Mouse (Mus musculus) limb, embryonic 15.5 days (tissue): ENCODE measurements at regions not wholly inside any gene's neighbourhood (a gene's known extent, or its start where the extent isn't known, plus 50 kb on each side); places are given as distances from the start of the nearest gene placed in this dataset.

Experiments
- ATAC-seq: fragments of 200-750 bp; cut with Nextera tagmentation; 2 replicates; pipeline ENCODE4 v1.8.0; 2017; ENCODE audit warnings: low read depth, moderate TSS enrichment; ENCODE audit not compliant: insufficient number of reproducible peaks, low FRiP score, low TSS enrichment
- H3K27ac ChIP-seq: fragments of 300-500 bp; sonication (generic); 2 replicates; pipeline ENCODE4 v1.5.1; 2015; ENCODE audit warnings: moderate library complexity, mild to moderate bottlenecking, inconsistent platforms
- H3K27me3 ChIP-seq: fragments of 300-500 bp; sonication (generic); 2 replicates; pipeline ENCODE4 v1.6.1; 2015; ENCODE audit warnings: inconsistent platforms
- H3K36me3 ChIP-seq: fragments of 300-500 bp; sonication (generic); 2 replicates; pipeline ENCODE4 v1.6.1; 2015; ENCODE audit warnings: inconsistent platforms
- H3K4me1 ChIP-seq: fragments of 300-500 bp; sonication (generic); 2 replicates; pipeline ENCODE4 v1.6.1; 2015; ENCODE audit warnings: inconsistent platforms
- H3K4me2 ChIP-seq: fragments of 300-500 bp; sonication (generic); 2 replicates; pipeline ENCODE4 v1.6.1; 2015; ENCODE audit warnings: mild to moderate bottlenecking, inconsistent platforms
- H3K4me3 ChIP-seq: fragments of 300-500 bp; sonication (generic); 2 replicates; pipeline ENCODE4 v1.5.1; 2015; ENCODE audit warnings: mild to moderate bottlenecking, inconsistent platforms
- H3K9ac ChIP-seq: fragments of 300-500 bp; sonication (generic); 2 replicates; pipeline ENCODE4 v1.6.1; 2015; ENCODE audit warnings: inconsistent platforms
- H3K9me3 ChIP-seq: fragments of 300-500 bp; sonication (generic); 2 replicates; pipeline ENCODE4 v1.6.1; 2016; ENCODE audit warnings: inconsistent platforms
- WGBS: fragments of 180-500 bp; shearing (Covaris S2); methylation state at CpG from one replicate; pipeline ENCODE4 v1.1.7; 2015; 5-methylcytosine and 5-hydroxymethylcytosine counted together

- Histone ChIP-seq H3K27ac (no peak overlapping the region), H3K4me2 (no peak overlapping the region), H3K9ac (no peak overlapping the region), H3K36me3 (no peaks in the 10 kb centered on the region), H3K27me3 (peaks cover 7% of the 10 kb centered on the region; the same call in 1 of the 2 replicates), H3K9me3 (no peaks in the 10 kb centered on the region), H3K4me1 (peaks cover 10% of the 10 kb centered on the region), H3K4me3 (no peak overlapping the region)
- ATAC-seq = no peak
- WGBS = 39% methylated on average over 13 of the region's 13 CpGs
Observed at GRCm38 (mm10) chr9:101404441-101405081, 153.0 kb upstream of the Ppp2r3a start.

- ATAC-seq = no peak
- 54% methylated on average over 3 of the region's 3 CpGs for WGBS
- Histone ChIP-seq H3K27ac (no peak overlapping the region), H3K4me3 (no peak overlapping the region), H3K4me1 (peaks cover 10% of the 10 kb centered on the region), H3K9me3 (no peaks in the 10 kb centered on the region), H3K4me2 (no peak overlapping the region), H3K36me3 (no peaks in the 10 kb centered on the region), H3K27me3 (peaks cover 7% of the 10 kb centered on the region; the same call in 1 of the 2 replicates), H3K9ac (no peak overlapping the region)
Observed at GRCm38 (mm10) chr9:101404034-101404433, 152.4 kb upstream of the Ppp2r3a start.

- no peak for ATAC-seq
- H3K4me1 ChIP-seq = peaks cover 10% of the 10 kb centered on the region
- H3K4me2 ChIP-seq = no peak overlapping the region
- H3K9ac ChIP-seq = no peak overlapping the region
- 24% methylated on average over 9 of the region's 9 CpGs for WGBS
- H3K27ac ChIP-seq = no peak overlapping the region
- no peak overlapping the region for H3K4me3 ChIP-seq
- no peaks in the 10 kb centered on the region for H3K36me3 ChIP-seq
- peaks cover 7% of the 10 kb centered on the region; the same call in 1 of the 2 replicates for H3K27me3 ChIP-seq
- H3K9me3 ChIP-seq = no peaks in the 10 kb centered on the region
Observed at GRCm38 (mm10) chr9:101402544-101403194, 151.1 kb upstream of the Ppp2r3a start.

- no peaks in the 10 kb centered on the region for H3K9me3 ChIP-seq
- no peaks in the 10 kb centered on the region for H3K36me3 ChIP-seq
- H3K9ac ChIP-seq = no peak overlapping the region
- H3K27ac ChIP-seq = no peak overlapping the region
- no peak for ATAC-seq
- no peak overlapping the region for H3K4me2 ChIP-seq
- WGBS = 83% methylated on average over 9 of the region's 9 CpGs
- no peak overlapping the region for H3K4me3 ChIP-seq
- H3K27me3 ChIP-seq = peaks cover 7% of the 10 kb centered on the region; the same call in 1 of the 2 replicates
- H3K4me1 ChIP-seq = peaks cover 10% of the 10 kb centered on the region
Observed at GRCm38 (mm10) chr9:101401416-101401815, 149.8 kb upstream of the Ppp2r3a start.

- Histone ChIP-seq H3K4me3 (no peak overlapping the region), H3K27ac (no peak overlapping the region), H3K27me3 (no peaks in the 10 kb centered on the region), H3K9me3 (no peaks in the 10 kb centered on the region), H3K4me1 (no peaks in the 10 kb centered on the region), H3K36me3 (no peaks in the 10 kb centered on the region), H3K4me2 (no peak overlapping the region), H3K9ac (no peak overlapping the region)
- no peak for ATAC-seq
- 77% methylated on average over 3 of the region's 3 CpGs for WGBS
Observed at GRCm38 (mm10) chr9:101398858-101399257, 147.3 kb upstream of the Ppp2r3a start.

- Histone ChIP-seq H3K4me2 (no peak overlapping the region), H3K9ac (no peak overlapping the region), H3K9me3 (no peaks in the 10 kb centered on the region), H3K4me1 (no peaks in the 10 kb centered on the region), H3K27me3 (no peaks in the 10 kb centered on the region), H3K4me3 (no peak overlapping the region), H3K27ac (no peak overlapping the region), H3K36me3 (no peaks in the 10 kb centered on the region)
- 45% methylated on average over 2 of the region's 2 CpGs for WGBS
- ATAC-seq = no peak
Observed at GRCm38 (mm10) chr9:101369380-101369779, 117.8 kb upstream of the Ppp2r3a start.

GRCm38 (mm10) chr9:101356607-101357006, 105.0 kb upstream of the Ppp2r3a start:
- no peak overlapping the region for H3K4me3 ChIP-seq
- H3K9me3 ChIP-seq = no peaks in the 10 kb centered on the region
- H3K4me2 ChIP-seq = no peak overlapping the region
- no peak for ATAC-seq
- WGBS = 22% methylated on average over 6 of the region's 6 CpGs
- H3K27ac ChIP-seq = no peak overlapping the region
- H3K36me3 ChIP-seq = no peaks in the 10 kb centered on the region
- H3K4me1 ChIP-seq = no peaks in the 10 kb centered on the region
- no peaks in the 10 kb centered on the region for H3K27me3 ChIP-seq
- no peak overlapping the region for H3K9ac ChIP-seq

- no peak overlapping the region for H3K4me3 ChIP-seq
- no peaks in the 10 kb centered on the region for H3K9me3 ChIP-seq
- no peak for ATAC-seq
- no peaks in the 10 kb centered on the region for H3K27me3 ChIP-seq
- H3K27ac ChIP-seq = no peak overlapping the region
- no peaks in the 10 kb centered on the region for H3K4me1 ChIP-seq
- H3K4me2 ChIP-seq = no peak overlapping the region
- 81% methylated on average over 4 of the region's 4 CpGs for WGBS
- H3K9ac ChIP-seq = no peak overlapping the region
- no peaks in the 10 kb centered on the region for H3K36me3 ChIP-seq
Observed at GRCm38 (mm10) chr9:101348771-101349170, 97.2 kb upstream of the Ppp2r3a start.

GRCm38 (mm10) chr9:101342887-101343286, 91.3 kb upstream of the Ppp2r3a start:
- Histone ChIP-seq H3K4me1 (no peaks in the 10 kb centered on the region), H3K27ac (no peak overlapping the region), H3K27me3 (no peaks in the 10 kb centered on the region), H3K4me2 (no peak overlapping the region), H3K4me3 (no peak overlapping the region), H3K36me3 (no peaks in the 10 kb centered on the region), H3K9me3 (no peaks in the 10 kb centered on the region), H3K9ac (no peak overlapping the region)
- 58% methylated on average over 5 of the region's 5 CpGs for WGBS
- ATAC-seq = no peak

- Histone ChIP-seq H3K9me3 (no peaks in the 10 kb centered on the region), H3K27me3 (no peaks in the 10 kb centered on the region), H3K9ac (no peak overlapping the region), H3K4me3 (no peak overlapping the region), H3K4me1 (no peaks in the 10 kb centered on the region), H3K4me2 (no peak overlapping the region), H3K27ac (no peak overlapping the region), H3K36me3 (no peaks in the 10 kb centered on the region)
- WGBS = 55% methylated on average over 11 of the region's 11 CpGs
- ATAC-seq = no peak
Observed at GRCm38 (mm10) chr9:101340796-101341465, 89.3 kb upstream of the Ppp2r3a start.

- Histone ChIP-seq H3K27me3 (no peaks in the 10 kb centered on the region), H3K4me3 (no peak overlapping the region), H3K9ac (no peak overlapping the region), H3K4me1 (no peaks in the 10 kb centered on the region), H3K36me3 (no peaks in the 10 kb centered on the region), H3K9me3 (no peaks in the 10 kb centered on the region), H3K4me2 (no peak overlapping the region), H3K27ac (no peak overlapping the region)
- no peak for ATAC-seq
- WGBS = 50% methylated on average over 8 of the region's 8 CpGs
Observed at GRCm38 (mm10) chr9:101329032-101329824, 77.6 kb upstream of the Ppp2r3a start.

GRCm38 (mm10) chr9:101326961-101327360, 75.4 kb upstream of the Ppp2r3a start:
- no peak overlapping the region for H3K4me2 ChIP-seq
- H3K27ac ChIP-seq = no peak overlapping the region
- no peaks in the 10 kb centered on the region for H3K36me3 ChIP-seq
- H3K4me3 ChIP-seq = no peak overlapping the region
- no peaks in the 10 kb centered on the region for H3K9me3 ChIP-seq
- H3K9ac ChIP-seq = no peak overlapping the region
- H3K4me1 ChIP-seq = no peaks in the 10 kb centered on the region
- 34% methylated on average over 3 of the region's 3 CpGs for WGBS
- no peaks in the 10 kb centered on the region for H3K27me3 ChIP-seq
- ATAC-seq = no peak
